Mouse (Mus musculus) liver, postnatal 0 days (tissue): ENCODE results near the gene Chl1.

ENCODE experiments used
- CTCF ChIP-seq: sonication (generic); IDR thresholded peaks from 2 replicates; pipeline ENCODE4 v1.5.1; 2016; ENCODE audit warnings: antibody characterized with exemption, low read depth
- EP300 ChIP-seq: IDR thresholded peaks from 2 replicates; pipeline ENCODE4 v1.6.1; 2016; ENCODE audit warnings: antibody characterized with exemption, low read depth, mild to moderate bottlenecking

DNA sequence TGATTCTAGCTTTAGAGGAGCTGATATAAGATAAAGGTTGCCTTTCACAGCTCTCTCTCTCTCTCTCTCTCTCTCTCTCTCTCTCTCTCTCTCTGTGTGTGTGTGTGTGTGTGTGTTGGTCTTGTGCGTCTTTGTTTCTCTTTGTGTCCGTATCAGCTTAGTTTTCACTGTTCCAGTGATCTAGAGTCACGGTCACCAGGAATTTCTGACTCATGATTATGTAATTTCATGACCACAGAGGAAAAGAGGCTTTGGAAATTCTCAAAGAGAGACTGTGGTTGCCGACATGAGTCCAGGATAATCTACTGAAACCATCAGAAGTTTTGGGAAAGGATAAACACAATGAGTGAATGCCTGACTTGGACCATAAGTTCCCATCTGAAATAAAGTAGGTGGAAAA lies 110.5 kb downstream of the Chl1 start:
- no peak for TF ChIP-seq CTCF
- TF ChIP-seq EP300 = no peak
